Mouse (Mus musculus): ENCODE measurements around the gene Map3k1.

Gene Map3k1

GRCm38 (mm10) chr13:111808637-111809465 is at the start of gene Map3k1:
Map3k1 (minus strand) TSS chr13:111808993.
- peak; percentile 66 for DNase-seq (ENCODE audit: low spot score)

DNA sequence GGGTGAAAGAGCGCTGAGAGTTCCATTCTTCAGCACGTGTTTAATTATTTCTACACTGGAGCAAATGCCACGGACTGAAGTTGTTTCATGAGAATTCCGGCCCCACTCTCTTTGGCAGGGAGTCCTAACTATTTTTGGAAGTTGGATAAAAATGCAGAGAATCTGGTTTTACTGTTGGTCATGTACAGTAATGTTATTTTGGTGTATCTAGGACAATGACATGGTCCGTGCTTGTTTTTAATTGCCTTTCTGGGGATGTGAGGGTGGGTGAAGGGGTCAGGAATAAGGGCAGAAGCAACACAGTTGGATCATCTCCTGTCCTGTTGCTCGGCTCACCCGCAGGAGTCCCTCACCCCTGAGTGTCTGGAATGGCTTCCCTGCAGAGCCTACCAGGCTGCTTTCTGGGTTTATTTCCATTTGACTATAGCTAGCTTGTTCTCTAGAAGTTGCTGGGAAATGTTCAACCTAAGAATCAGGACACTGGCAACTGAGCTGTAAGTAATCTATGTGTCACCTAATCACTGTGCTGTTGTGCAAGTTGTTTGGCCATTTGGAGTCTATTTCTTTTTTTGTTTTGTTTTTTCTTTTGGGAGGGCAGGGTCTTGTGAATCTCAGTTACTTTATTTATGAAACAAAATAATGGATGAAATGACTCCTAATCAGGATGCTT is 48.1 kb upstream of the Map3k1 start:
- DNase-seq (ENCODE audit: low spot score) = no peak

DNA sequence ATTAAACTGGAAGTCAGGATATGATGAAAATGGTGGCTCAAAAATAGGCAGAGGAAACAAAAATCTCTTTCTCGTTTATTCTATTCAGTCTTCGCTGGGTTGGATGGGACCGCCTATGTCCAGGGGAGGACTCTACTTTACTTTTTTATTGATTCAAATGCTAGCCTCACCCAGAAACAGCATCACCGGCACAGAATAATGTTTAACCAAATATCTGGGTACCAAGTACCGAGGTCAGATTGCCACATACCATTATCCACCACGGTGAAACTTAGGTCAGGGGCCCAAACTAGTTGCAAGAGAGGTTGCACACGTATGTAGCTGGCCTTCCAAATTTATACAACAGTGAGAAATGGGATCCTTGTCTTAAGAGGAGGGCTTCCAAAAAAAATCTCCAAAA is 47.4 kb upstream of the Map3k1 start:
- no peak for DNase-seq (ENCODE audit: low spot score)

DNA sequence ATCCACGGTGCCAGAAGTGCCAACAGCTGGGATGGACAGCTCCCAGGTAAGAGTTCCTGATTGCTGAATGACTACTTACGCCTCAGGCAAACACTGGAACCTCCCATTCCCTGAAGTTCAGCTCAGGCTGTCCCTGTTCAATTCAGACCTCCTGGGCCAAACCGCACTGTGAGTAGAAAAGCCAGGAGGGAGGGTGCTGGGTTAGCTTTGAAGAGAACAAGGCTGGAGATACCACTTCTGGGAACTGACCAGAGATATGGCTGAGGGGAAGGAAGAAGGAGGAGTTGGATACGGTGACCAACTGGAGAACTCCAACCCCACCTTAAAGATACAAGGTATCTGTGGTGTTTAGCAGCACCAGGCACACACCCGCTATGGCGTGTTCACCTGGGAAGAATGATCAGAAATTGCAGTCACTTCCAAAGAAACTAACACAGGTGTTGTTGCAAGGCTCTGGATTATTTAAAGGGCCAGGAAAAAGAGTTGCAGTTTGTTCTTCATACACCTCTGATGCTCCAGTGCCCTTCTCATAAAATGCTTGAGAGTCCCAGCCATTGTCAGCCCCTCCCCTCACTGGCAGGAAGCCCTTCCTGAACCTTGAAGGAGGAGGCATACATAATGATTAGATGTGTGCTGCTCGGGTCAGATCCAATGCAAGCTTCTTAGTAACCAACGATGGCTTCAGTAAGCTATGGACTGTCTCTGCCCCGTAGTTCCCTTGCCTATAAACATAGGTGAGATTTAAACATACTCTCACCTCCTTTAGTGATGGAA is 43.8 kb upstream of the Map3k1 start:
- no peak for DNase-seq (ENCODE audit: low spot score)

GRCm38 (mm10) chr13:111850046-111850837 is 41.4 kb upstream of the Map3k1 start:
- no peak for DNase-seq (ENCODE audit: low spot score)

GRCm38 (mm10) chr13:111845471-111845870 is 36.7 kb upstream of the Map3k1 start:
- DNase-seq (ENCODE audit: low spot score) = no peak

- no peak for DNase-seq (ENCODE audit: low spot score)
Measured at GRCm38 (mm10) chr13:111844313-111844712, 35.5 kb upstream of the Map3k1 start.

DNA sequence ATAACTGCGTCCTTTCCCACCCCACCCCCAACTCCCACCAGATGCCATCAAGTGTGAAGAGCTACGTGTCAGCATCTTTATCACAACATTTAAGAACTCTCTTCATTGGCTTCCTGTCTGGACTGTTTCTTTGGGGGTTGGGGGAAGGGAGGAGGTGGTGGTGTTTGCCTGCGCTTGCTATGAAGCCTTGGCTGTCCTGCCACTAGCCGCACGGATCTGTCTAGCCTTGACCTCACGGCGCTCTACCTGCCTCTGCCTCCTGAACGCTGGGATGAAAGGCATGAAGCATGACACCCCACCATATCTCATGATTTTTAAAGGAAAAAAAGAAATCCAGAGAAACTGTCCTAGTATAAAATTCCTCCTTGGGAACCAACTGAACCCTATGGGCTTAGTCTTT is 27.0 kb upstream of the Map3k1 start:
- no peak for DNase-seq (ENCODE audit: low spot score)

DNA sequence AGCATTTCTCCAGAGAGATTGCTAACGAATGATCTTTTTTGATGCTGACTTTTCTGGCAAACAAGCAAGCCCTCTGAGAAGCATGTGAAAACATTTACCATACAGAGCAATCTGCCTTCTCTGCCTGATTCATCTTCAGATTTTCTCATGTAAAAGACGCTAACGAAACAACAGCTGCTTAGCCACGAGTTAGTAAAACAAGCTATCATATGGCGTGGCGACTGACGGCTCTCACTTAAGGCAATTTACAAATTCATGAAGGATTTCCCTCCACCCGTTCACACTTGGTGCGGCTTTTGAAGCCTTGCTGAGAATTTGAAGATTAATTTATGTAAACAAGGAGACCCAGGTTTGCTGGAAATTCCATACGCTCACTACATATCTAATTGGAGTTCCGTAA is 25.8 kb upstream of the Map3k1 start:
- no peak for DNase-seq (ENCODE audit: low spot score)

- no peak for DNase-seq (ENCODE audit: low spot score)
Measured at GRCm38 (mm10) chr13:111829473-111829872, 20.7 kb upstream of the Map3k1 start.

GRCm38 (mm10) chr13:111827481-111827880 is 18.7 kb upstream of the Map3k1 start:
- DNase-seq (ENCODE audit: low spot score) = no peak

- DNase-seq (ENCODE audit: low spot score) = no peak
Measured at GRCm38 (mm10) chr13:111824178-111824577, 15.4 kb upstream of the Map3k1 start.

- DNase-seq (ENCODE audit: low spot score) = no peak
Measured at GRCm38 (mm10) chr13:111821727-111822375, 13.1 kb upstream of the Map3k1 start.

GRCm38 (mm10) chr13:111819618-111820385 is 11.0 kb upstream of the Map3k1 start:
- DNase-seq (ENCODE audit: low spot score) = no peak

GRCm38 (mm10) chr13:111819106-111819505 is 10.3 kb upstream of the Map3k1 start:
- DNase-seq (ENCODE audit: low spot score) = no peak

DNA sequence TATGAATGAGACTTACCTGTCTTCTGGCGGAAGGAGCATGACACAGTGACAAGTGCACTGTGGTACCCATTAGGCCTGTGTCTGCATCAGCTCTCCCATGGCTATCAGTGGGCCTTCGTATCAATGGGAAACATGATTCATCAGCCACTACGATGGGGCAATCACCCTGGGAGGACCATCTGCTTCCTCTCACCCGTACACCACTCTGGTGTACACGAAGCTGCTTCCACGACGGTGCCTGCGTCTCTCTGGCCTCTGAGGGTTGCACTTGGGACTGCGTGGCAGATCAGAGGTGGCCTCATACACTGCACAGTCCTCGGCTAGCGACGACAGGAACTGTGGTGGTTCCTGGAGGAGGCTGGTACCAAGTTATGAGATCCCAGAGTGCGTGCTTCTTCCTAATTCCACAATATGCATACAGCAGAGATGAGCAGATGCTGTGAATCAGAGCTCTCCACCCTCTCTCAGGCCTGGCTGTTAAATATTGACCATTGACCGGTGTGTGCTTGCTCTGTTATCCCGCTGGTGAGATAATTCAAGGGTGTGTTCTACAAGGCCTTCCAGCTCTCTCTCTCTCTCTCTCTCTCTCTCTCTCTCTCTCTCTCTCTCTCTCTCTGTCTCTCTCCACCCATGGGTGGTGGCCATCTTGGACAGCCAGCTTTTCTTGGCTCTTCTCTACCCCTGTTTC is 9.6 kb upstream of the Map3k1 start:
- DNase-seq (ENCODE audit: low spot score) = no peak

- no peak for DNase-seq (ENCODE audit: low spot score)
Measured at GRCm38 (mm10) chr13:111817773-111818172, 9.0 kb upstream of the Map3k1 start.

DNA sequence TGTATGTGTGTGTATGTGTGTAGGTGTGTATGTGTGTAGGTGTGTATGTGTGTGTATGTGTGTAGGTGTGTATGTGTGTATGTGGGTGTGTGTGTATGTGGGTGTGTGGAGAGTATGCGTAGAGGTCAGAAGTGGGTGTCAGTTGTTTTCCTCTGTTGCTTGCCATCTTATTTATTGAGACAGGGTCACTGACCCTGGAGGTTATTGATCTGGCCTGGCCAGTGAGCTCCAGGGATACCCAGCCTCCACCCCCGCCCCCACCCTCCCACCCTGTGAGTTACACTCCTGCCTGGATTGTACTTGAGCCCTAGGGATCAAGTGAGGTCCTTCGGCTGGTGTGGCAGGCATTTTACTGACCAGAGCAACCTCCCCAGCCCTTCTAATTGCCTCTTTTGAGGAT is 7.6 kb upstream of the Map3k1 start:
- no peak for DNase-seq (ENCODE audit: low spot score)

- no peak for DNase-seq (ENCODE audit: low spot score)
Measured at GRCm38 (mm10) chr13:111815486-111815885, 6.7 kb upstream of the Map3k1 start.

- no peak for DNase-seq (ENCODE audit: low spot score)
Measured at GRCm38 (mm10) chr13:111815017-111815416, 6.2 kb upstream of the Map3k1 start.

Measured in spleen, adult 12 weeks (tissue).